Mouse (Mus musculus) myocyte (in vitro differentiated cells): Measurements from ENCODE around the gene 2010300C02Rik. TPM values are rescaled to one million over a fixed set of nuclear protein-coding genes. Genes with fewer than 3 reads are reported as not detected.

Experiments used
- H3K27me3 ChIP-seq: one replicate; pipeline ENCODE4 v1.6.1; 2011; ENCODE audit not compliant: control insufficient read depth, insufficient read depth, insufficient read length
- H3K36me3 ChIP-seq: one replicate; pipeline ENCODE4 v1.6.1; 2011; ENCODE audit not compliant: control insufficient read depth, insufficient read depth
- H3K4me2 ChIP-seq: one replicate; pipeline ENCODE4 v1.6.1; 2011; ENCODE audit warnings: low read depth, control low read depth
- H3K4me3 ChIP-seq: one replicate; pipeline ENCODE4 v1.5.1; 2011; ENCODE audit warnings: mild to moderate bottlenecking, control low read depth, moderate library complexity
- H3K79me2 ChIP-seq: one replicate; pipeline ENCODE4 v1.6.1; 2011; ENCODE audit not compliant: control insufficient read depth, insufficient read depth
- H3ac ChIP-seq: one replicate; pipeline ENCODE4 v1.6.1; 2011; ENCODE audit not compliant: control insufficient read depth, insufficient read length
- CEBPB ChIP-seq: IDR thresholded peaks from 2 replicates; pipeline ENCODE4 v1.6.1; 2011; ENCODE audit warnings: mild to moderate bottlenecking, moderate library complexity; ENCODE audit not compliant: poor library complexity, insufficient read depth, severe bottlenecking
- E2F4 ChIP-seq: IDR thresholded peaks from one replicate; pipeline ENCODE4 v1.6.1; 2011; ENCODE audit warnings: mild to moderate bottlenecking, control low read depth, moderate library complexity; ENCODE audit not compliant: insufficient read depth
- MAX ChIP-seq: IDR thresholded peaks from one replicate; pipeline ENCODE4 v1.6.1; 2011; ENCODE audit warnings: low read depth, mild to moderate bottlenecking, control low read depth
- MYOD1 ChIP-seq, 3 experiments: IDR thresholded peaks; one replicate each; pipeline ENCODE4 v1.6.1; 2011; ENCODE audit warnings: control low read depth in 2 of 3, low read depth in 2 of 3, mild to moderate bottlenecking in 2 of 3, moderate library complexity in 1 of 3; ENCODE audit not compliant: insufficient read length in 2 of 3, control insufficient read depth in 1 of 3
- MYOG ChIP-seq, 3 experiments: IDR thresholded peaks; one replicate each; pipeline ENCODE4 v1.6.1; 2011; ENCODE audit warnings: control low read depth in 2 of 3, low read depth in 2 of 3, mild to moderate bottlenecking in 2 of 3; ENCODE audit not compliant: insufficient read length in 2 of 3, control insufficient read depth in 1 of 3, insufficient read depth in 1 of 3
- POLR2A ChIP-seq: IDR thresholded peaks from one replicate; pipeline ENCODE4 v1.6.1; 2011; ENCODE audit warnings: low read depth, mild to moderate bottlenecking, control low read depth, moderate library complexity; ENCODE audit not compliant: insufficient read length
- POLR2AphosphoS2 ChIP-seq: IDR thresholded peaks from one replicate; pipeline ENCODE4 v1.6.1; 2011; ENCODE audit warnings: low read depth, control low read depth; ENCODE audit not compliant: insufficient read length
- REST ChIP-seq: IDR thresholded peaks from one replicate; pipeline ENCODE4 v1.6.1; 2011; ENCODE audit warnings: mild to moderate bottlenecking, control low read depth, moderate library complexity; ENCODE audit not compliant: insufficient read depth, insufficient read length
- SRF ChIP-seq: IDR thresholded peaks from one replicate; pipeline ENCODE4 v1.6.1; 2011; ENCODE audit warnings: low read depth; ENCODE audit not compliant: control insufficient read depth, insufficient read length
- TCF12 ChIP-seq: IDR thresholded peaks from one replicate; pipeline ENCODE4 v1.6.1; 2011; ENCODE audit warnings: mild to moderate bottlenecking, control low read depth; ENCODE audit not compliant: poor library complexity, insufficient read depth, severe bottlenecking
- TCF3 ChIP-seq: IDR thresholded peaks from one replicate; pipeline ENCODE4 v1.6.1; 2011; ENCODE audit warnings: low read depth, control low read depth; ENCODE audit not compliant: insufficient read length
- USF1 ChIP-seq: IDR thresholded peaks from one replicate; pipeline ENCODE4 v1.6.1; 2011; ENCODE audit warnings: low read depth, mild to moderate bottlenecking, control low read depth, moderate library complexity
- polyA plus RNA-seq: library from polyadenylated mRNA; unstranded; fragments of >200 nt; fragmentation: generic; extraction: Trizol; gene quantifications from one replicate; pipeline ENCODE4 v1.2.1, GENCODE M21; 2012; ENCODE audit warnings: missing spikeins

Gene 2010300C02Rik
- polyA plus RNA-seq, 1 experiment: not detected

DNA sequence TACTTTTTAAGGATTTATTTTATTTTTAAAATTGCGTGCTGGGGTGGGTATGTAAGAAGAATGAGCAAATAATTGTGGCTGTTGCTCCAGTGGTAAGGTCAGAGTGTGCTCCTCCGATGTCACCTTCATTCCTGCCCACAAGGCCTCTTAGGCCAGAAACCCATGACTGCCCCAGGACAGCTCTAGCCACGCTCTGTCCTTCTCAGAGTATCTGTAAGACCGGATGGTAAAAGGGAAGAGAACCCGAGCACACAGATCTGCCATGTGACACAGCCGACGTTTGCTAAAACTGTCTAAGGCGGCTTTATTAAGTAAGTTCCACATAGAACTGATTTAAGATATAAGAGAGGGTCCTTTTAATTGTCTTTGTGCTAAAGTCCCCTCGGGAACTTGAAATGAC is 81.3 kb downstream of the 2010300C02Rik start:
- TF ChIP-seq USF1: no peak
- TF ChIP-seq MYOD1 (IDR thresholded peaks at IDR 0.05; ENCODE audit: control insufficient read depth in 1 of 3, insufficient read length in 2 of 3, low read depth in 2 of 3): no peak
- TF ChIP-seq MAX: no peak
- no peak for TF ChIP-seq POLR2A
- no peak for TF ChIP-seq TCF3
- TF ChIP-seq CEBPB: no peak
- TF ChIP-seq SRF: no peak
- no peak for TF ChIP-seq TCF12
- TF ChIP-seq REST: no peak
- TF ChIP-seq E2F4: no peak
- TF ChIP-seq MYOG (IDR thresholded peaks at IDR 0.05; ENCODE audit: control insufficient read depth in 1 of 3, insufficient read depth in 1 of 3, insufficient read length in 2 of 3, low read depth in 2 of 3): no peak
- no peak for TF ChIP-seq POLR2AphosphoS2
- no peak overlapping the region for H3K4me2 ChIP-seq
- H3ac ChIP-seq: no peak overlapping the region
- H3K79me2 ChIP-seq: no peaks in the 10 kb centered on the region
- H3K27me3 ChIP-seq: peaks cover 13% of the 10 kb centered on the region
- H3K4me3 ChIP-seq: no peak overlapping the region
- H3K36me3 ChIP-seq: no peaks in the 10 kb centered on the region

DNA sequence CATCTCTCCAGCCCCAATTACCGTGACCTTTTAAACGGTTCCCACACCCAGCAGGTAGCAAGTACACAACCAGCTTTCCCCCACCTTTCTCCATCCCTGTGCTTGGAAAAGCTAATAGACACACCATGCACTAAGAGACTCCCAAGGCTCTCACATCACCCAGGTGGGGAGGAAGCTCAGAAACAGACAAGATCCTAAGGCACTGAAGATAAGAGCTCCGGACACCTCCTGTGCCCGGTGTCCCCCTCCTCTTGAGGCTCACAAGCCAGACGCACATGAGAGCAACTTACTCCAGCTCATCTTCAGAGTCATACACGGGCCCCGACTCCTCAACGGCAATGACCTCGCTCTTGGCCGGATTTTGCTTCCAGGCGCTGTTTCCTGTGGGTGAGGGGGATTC is 82.3 kb downstream of the 2010300C02Rik start:
- Histone ChIP-seq H3K4me2 (no peak overlapping the region), H3K36me3 (no peaks in the 10 kb centered on the region), H3K27me3 (peaks cover 13% of the 10 kb centered on the region), H3ac (no peak overlapping the region), H3K4me3 (no peak overlapping the region), H3K79me2 (no peaks in the 10 kb centered on the region)
- no peak for TF ChIP-seq TCF3
- no peak for TF ChIP-seq USF1

DNA sequence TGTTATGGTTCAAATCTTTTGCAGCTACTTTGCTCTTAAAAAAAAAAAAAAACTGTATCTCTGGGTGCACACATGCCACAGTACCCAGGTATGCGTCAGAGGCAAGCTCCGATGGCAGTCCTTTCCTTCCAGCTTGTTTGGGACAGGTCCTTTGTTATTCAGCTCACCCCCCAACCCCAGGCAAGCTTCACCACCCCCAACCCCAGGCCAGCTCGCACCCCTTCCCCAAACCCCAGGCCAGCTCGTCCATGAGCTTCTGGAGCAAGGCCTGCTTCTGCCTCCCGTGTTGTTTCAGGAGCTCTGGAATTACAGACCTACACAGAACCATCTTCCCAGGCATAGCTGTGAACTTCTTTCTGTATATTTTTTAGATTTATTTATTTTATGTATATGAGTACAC is 83.1 kb downstream of the 2010300C02Rik start:
- Histone ChIP-seq H3K4me2 (no peak overlapping the region), H3K4me3 (no peak overlapping the region), H3ac (no peak overlapping the region), H3K79me2 (no peaks in the 10 kb centered on the region), H3K27me3 (peaks cover 13% of the 10 kb centered on the region), H3K36me3 (no peaks in the 10 kb centered on the region)
- TF ChIP-seq POLR2AphosphoS2 (no peak), SRF (no peak), E2F4 (no peak), CEBPB (no peak), TCF12 (no peak), USF1 (no peak), MAX (no peak), TCF3 (no peak), REST (no peak), MYOG (IDR thresholded peaks at IDR 0.05; ENCODE audit: control insufficient read depth in 1 of 3, insufficient read depth in 1 of 3, insufficient read length in 2 of 3, low read depth in 2 of 3) (no peak), POLR2A (no peak), MYOD1 (IDR thresholded peaks at IDR 0.05; ENCODE audit: control insufficient read depth in 1 of 3, insufficient read length in 2 of 3, low read depth in 2 of 3) (no peak)

DNA sequence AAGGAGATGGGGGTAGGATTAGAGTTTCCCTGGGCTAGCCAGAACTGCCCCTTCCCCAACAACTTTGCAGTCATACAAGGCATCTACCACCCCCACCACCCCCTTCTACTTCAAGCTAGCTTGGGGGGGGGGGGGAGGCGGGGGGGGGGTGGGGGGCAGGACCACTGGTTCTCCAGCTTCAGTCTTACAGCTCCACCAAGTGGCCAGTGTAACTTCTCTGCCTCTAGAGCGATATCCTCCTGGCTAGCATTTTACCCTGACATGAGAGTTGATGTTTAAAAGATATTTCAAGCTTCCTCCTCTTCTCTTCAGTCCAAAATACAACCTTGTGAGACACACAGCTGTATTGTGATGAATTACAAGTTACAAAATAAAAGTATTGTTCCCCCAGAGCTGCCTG is 83.7 kb downstream of the 2010300C02Rik start:
- H3K27me3 ChIP-seq: peaks cover 13% of the 10 kb centered on the region
- no peak overlapping the region for H3K4me2 ChIP-seq
- H3K79me2 ChIP-seq: no peaks in the 10 kb centered on the region
- TF ChIP-seq USF1 (no peak), TCF12 (no peak), E2F4 (no peak), CEBPB (no peak), POLR2AphosphoS2 (no peak), POLR2A (no peak), TCF3 (no peak), MAX (no peak), REST (no peak), MYOG (IDR thresholded peaks at IDR 0.05; ENCODE audit: control insufficient read depth in 1 of 3, insufficient read depth in 1 of 3, insufficient read length in 2 of 3, low read depth in 2 of 3) (no peak), MYOD1 (IDR thresholded peaks at IDR 0.05; ENCODE audit: control insufficient read depth in 1 of 3, insufficient read length in 2 of 3, low read depth in 2 of 3) (no peak), SRF (no peak)
- no peaks in the 10 kb centered on the region for H3K36me3 ChIP-seq
- H3K4me3 ChIP-seq: no peak overlapping the region
- H3ac ChIP-seq: no peak overlapping the region

DNA sequence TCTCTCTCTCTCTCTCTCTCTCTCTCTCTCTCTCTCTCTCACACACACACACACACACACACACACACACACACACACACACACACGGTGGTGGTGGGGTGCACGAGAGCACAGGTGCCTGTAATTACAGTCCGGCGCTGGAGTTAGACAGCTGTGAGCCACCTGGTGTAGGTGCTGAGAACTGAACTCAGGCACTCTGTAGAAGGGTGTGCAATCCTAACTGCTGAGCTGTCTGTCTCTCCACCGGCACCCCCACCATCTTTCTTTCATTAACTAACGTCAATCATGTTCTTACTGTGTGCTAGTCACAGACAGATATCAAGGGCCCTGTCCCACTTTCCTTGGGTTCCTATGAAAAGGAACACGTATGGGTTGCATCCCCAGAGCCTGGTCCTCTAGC is 84.2 kb downstream of the 2010300C02Rik start:
- no peak overlapping the region for H3K4me3 ChIP-seq
- H3ac ChIP-seq: no peak overlapping the region
- no peaks in the 10 kb centered on the region for H3K36me3 ChIP-seq
- no peak overlapping the region for H3K4me2 ChIP-seq
- no peak for TF ChIP-seq POLR2AphosphoS2
- TF ChIP-seq MAX: no peak
- TF ChIP-seq TCF3: no peak
- no peak for TF ChIP-seq REST
- no peak for TF ChIP-seq POLR2A
- no peak for TF ChIP-seq USF1
- H3K27me3 ChIP-seq: peaks cover 13% of the 10 kb centered on the region
- H3K79me2 ChIP-seq: no peaks in the 10 kb centered on the region
